20 mouse cellular contexts compared by ENCODE assay signal in genomic region chr11:95080783-95081182, GRCm38 (mm10). TPM values are rescaled to one million over a fixed set of nuclear protein-coding genes. Genes with fewer than 3 reads are reported as not detected.
"Had no signal": no experiment of that assay in that cellular context is flagged by ENCODE, and none has a peak within 500 bp of the region (broad histone marks: within the 10 kb centered on the region; RNA-seq: fewer than 3 reads in every experiment).

No protein-coding gene starts in this region.

- H3K27ac ChIP-seq: intestine, embryonic 15.5 days; limb, embryonic 12.5 days; limb, embryonic 15.5 days; liver, embryonic 14.5 days; midbrain, embryonic 10.5 days; midbrain, embryonic 13.5 days; neural tube, embryonic 13.5 days; stomach, embryonic 15.5 days had no signal

- H3K4me2 ChIP-seq: intestine, embryonic 15.5 days; limb, embryonic 12.5 days; limb, embryonic 15.5 days; liver, embryonic 11.5 days; midbrain, embryonic 13.5 days; neural tube, embryonic 13.5 days; stomach, embryonic 15.5 days had no signal

- ATAC-seq: intestine, embryonic 15.5 days; liver, postnatal 0 days; midbrain, embryonic 13.5 days; midbrain, embryonic 16.5 days had no signal

- H3K27me3 ChIP-seq: intestine, embryonic 15.5 days had no signal

- H3K4me3 ChIP-seq: intestine, embryonic 15.5 days; limb, embryonic 12.5 days; limb, embryonic 15.5 days; megakaryocyte, embryonic 14.5 days; midbrain, embryonic 10.5 days; midbrain, embryonic 13.5 days; myocyte; neural tube, embryonic 13.5 days; stomach, embryonic 15.5 days had no signal

- DNase-seq: kidney, adult 11 months; kidney, postnatal 4 days; left cerebral cortex, postnatal 4 days; liver, postnatal 0 days; retina, postnatal 1 day; right cerebral cortex, postnatal 25 days; spleen, adult 18-20 months; thymus, postnatal 25 days had no signal

- H3K9ac ChIP-seq: intestine, embryonic 15.5 days; limb, embryonic 12.5 days; limb, embryonic 15.5 days; liver, embryonic 14.5 days; liver, postnatal 0 days; midbrain, embryonic 13.5 days; neural tube, embryonic 13.5 days; stomach, embryonic 15.5 days had no signal

- H3K9me3 ChIP-seq: intestine, embryonic 15.5 days; limb, embryonic 12.5 days; limb, embryonic 15.5 days; megakaryocyte, embryonic 14.5 days; midbrain, embryonic 10.5 days; midbrain, embryonic 13.5 days; neural tube, embryonic 13.5 days; stomach, embryonic 15.5 days had no signal

- H3K36me3 ChIP-seq: intestine, embryonic 15.5 days; limb, embryonic 12.5 days; limb, embryonic 15.5 days; midbrain, embryonic 10.5 days; midbrain, embryonic 13.5 days; neural tube, embryonic 13.5 days; stomach, embryonic 15.5 days had no signal

RNA-seq across cellular contexts. Expression of gene Dlx3, which starts 39.1 kb away (rescaled TPM):
- polyA plus RNA-seq: liver, postnatal 0 days had no signal
